Mouse (Mus musculus): ENCODE measurements around the gene Cep89. TPM values are rescaled to one million over a fixed set of nuclear protein-coding genes. Genes with fewer than 3 reads are reported as not detected.

Gene Cep89
- 29.6 and 30.5 TPM in 2 replicates for polyA plus RNA-seq (2015; fragmentation: Nextera tagmentation; extraction: Ambion mirVana)

DNA sequence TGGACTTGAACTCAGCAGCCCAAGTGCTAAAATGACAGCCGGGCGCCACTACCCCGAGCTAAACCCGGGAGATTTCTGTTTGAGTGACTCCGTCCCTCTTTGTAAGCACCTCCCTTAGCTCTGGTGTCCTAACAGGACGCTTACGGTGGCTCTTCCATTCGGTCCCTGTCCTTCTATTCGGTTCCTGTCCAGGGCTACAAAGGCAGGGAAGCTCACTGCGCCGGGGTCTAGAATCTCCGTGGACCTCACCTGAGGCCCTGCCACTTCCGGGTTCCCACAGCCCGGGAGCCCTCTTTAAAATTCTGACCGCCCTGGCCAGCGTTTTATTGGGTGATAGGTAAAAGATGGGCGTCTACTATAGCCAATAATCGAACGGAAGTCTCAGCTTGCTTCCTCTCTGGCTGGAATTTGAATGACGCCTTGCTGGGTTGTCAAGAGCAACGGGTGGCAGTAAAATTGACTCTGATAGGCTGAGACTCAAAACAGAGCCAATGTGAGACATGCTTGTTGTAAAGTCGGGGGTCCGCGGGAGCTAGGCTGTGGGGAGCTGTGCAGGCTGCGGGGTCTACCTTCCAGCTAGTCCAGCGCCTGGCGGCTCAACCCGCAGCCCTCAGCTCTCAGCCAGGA is at the start of gene Cep89, which contains the start of gene Faap24:
TSS of gene Cep89 (plus strand) at position 494 of the 627 bp plus-strand sequence.
TSS of gene Faap24 (minus strand) at position 295 of the 627 bp plus-strand sequence.
- peak within 1 kb of the TSS; percentile 77 for H3K4me2 ChIP-seq
- H3K9ac ChIP-seq: peak within 1 kb of the TSS; percentile 75
- peak; percentile 99 for ATAC-seq (ENCODE audit: low FRiP score)
- peaks cover 45% of the 10 kb centered on the region for H3K36me3 ChIP-seq
- peaks cover 24% of the 10 kb centered on the region for H3K4me1 ChIP-seq (replicated peaks)
- WGBS: under 1% methylated on average over 28 of the region's 28 CpGs
- no peaks in the 10 kb centered on the region for H3K9me3 ChIP-seq
- H3K4me3 ChIP-seq: peak within 1 kb of the TSS; percentile 69
- H3K27me3 ChIP-seq: no peaks in the 10 kb centered on the region
- H3K27ac ChIP-seq: peak within 1 kb of the TSS; percentile 62

GRCm38 (mm10) chr7:35347918-35348700 is 48.7 kb upstream of the Cep89 start:
- H3K4me3 ChIP-seq: no peak overlapping the region
- H3K9me3 ChIP-seq: no peaks in the 10 kb centered on the region
- no peaks in the 10 kb centered on the region for H3K4me1 ChIP-seq (replicated peaks)
- H3K27me3 ChIP-seq: no peaks in the 10 kb centered on the region
- WGBS: 81% methylated on average over 17 of the region's 18 CpGs
- H3K36me3 ChIP-seq: no peaks in the 10 kb centered on the region
- no peak overlapping the region for H3K4me2 ChIP-seq
- no peak for ATAC-seq (ENCODE audit: low FRiP score)
- no peak overlapping the region for H3K27ac ChIP-seq
- H3K9ac ChIP-seq: no peak overlapping the region

- no peaks in the 10 kb centered on the region for H3K36me3 ChIP-seq
- H3K4me3 ChIP-seq: no peak overlapping the region
- no peaks in the 10 kb centered on the region for H3K9me3 ChIP-seq
- H3K27me3 ChIP-seq: no peaks in the 10 kb centered on the region
- 86% methylated on average over 4 of the region's 4 CpGs for WGBS
- no peak for ATAC-seq (ENCODE audit: low FRiP score)
- H3K9ac ChIP-seq: no peak overlapping the region
- H3K27ac ChIP-seq: no peak overlapping the region
- H3K4me2 ChIP-seq: no peak overlapping the region
- no peaks in the 10 kb centered on the region for H3K4me1 ChIP-seq (replicated peaks)
Observed at GRCm38 (mm10) chr7:35349022-35349421, 47.8 kb upstream of the Cep89 start.

- H3K9ac ChIP-seq: no peak overlapping the region
- 93% methylated on average over 8 of the region's 8 CpGs for WGBS
Observed at GRCm38 (mm10) chr7:35349886-35350684, 46.8 kb upstream of the Cep89 start.

DNA sequence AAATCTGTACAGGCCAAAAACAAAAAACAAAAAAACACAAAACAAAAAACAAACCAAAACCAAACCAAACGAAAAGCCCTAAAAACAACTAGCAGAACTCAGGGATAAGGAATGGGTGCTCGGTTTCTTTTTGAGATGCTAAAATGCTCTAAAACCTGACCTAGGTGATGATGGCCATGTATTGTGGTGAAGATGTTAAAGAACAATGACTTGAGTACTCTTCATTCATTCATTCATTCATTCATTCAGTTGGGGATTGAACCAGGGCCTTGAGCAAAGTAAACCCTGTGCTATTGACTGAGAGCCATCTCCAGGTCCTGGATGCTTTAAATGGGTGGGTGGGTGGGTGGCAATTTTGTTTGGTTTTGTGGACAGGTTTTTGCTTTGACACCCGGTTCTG is 45.7 kb upstream of the Cep89 start:
- Histone ChIP-seq H3K27me3 (no peaks in the 10 kb centered on the region), H3K4me2 (no peak overlapping the region), H3K9ac (no peak overlapping the region), H3K27ac (no peak overlapping the region), H3K36me3 (no peaks in the 10 kb centered on the region), H3K9me3 (no peaks in the 10 kb centered on the region), H3K4me1 (replicated peaks) (no peaks in the 10 kb centered on the region), H3K4me3 (no peak overlapping the region)
- ATAC-seq (ENCODE audit: low FRiP score): no peak
- 91% methylated on average over 3 of the region's 3 CpGs for WGBS

More at GRCm38 (mm10) chr7:35349886-35350684, 46.8 kb upstream of the Cep89 start:
- Histone ChIP-seq H3K9me3 (no peaks in the 10 kb centered on the region), H3K4me3 (no peak overlapping the region), H3K27ac (no peak overlapping the region), H3K27me3 (no peaks in the 10 kb centered on the region), H3K4me1 (replicated peaks) (no peaks in the 10 kb centered on the region), H3K36me3 (no peaks in the 10 kb centered on the region), H3K4me2 (no peak overlapping the region)
- ATAC-seq (ENCODE audit: low FRiP score): no peak

GRCm38 (mm10) chr7:35353306-35353705 is 43.5 kb upstream of the Cep89 start:
- Histone ChIP-seq H3K4me3 (no peak overlapping the region), H3K9me3 (no peaks in the 10 kb centered on the region), H3K27ac (no peak overlapping the region), H3K4me1 (replicated peaks) (no peaks in the 10 kb centered on the region), H3K27me3 (no peaks in the 10 kb centered on the region), H3K9ac (no peak overlapping the region), H3K36me3 (no peaks in the 10 kb centered on the region), H3K4me2 (no peak overlapping the region)
- ATAC-seq (ENCODE audit: low FRiP score): no peak
- 92% methylated on average over 15 of the region's 15 CpGs for WGBS

- no peak overlapping the region for H3K9ac ChIP-seq
Observed at GRCm38 (mm10) chr7:35355303-35355872, 41.4 kb upstream of the Cep89 start.

GRCm38 (mm10) chr7:35357621-35358020 is 39.2 kb upstream of the Cep89 start:
- Histone ChIP-seq H3K9me3 (no peaks in the 10 kb centered on the region), H3K9ac (no peak overlapping the region), H3K27me3 (no peaks in the 10 kb centered on the region), H3K4me1 (replicated peaks) (no peaks in the 10 kb centered on the region), H3K4me3 (no peak overlapping the region), H3K27ac (no peak overlapping the region), H3K4me2 (no peak overlapping the region), H3K36me3 (no peaks in the 10 kb centered on the region)
- 89% methylated on average over 12 of the region's 12 CpGs for WGBS
- ATAC-seq (ENCODE audit: low FRiP score): no peak

More at GRCm38 (mm10) chr7:35355303-35355872, 41.4 kb upstream of the Cep89 start:
- no peak for ATAC-seq (ENCODE audit: low FRiP score)
- Histone ChIP-seq H3K4me3 (no peak overlapping the region), H3K36me3 (no peaks in the 10 kb centered on the region), H3K27me3 (no peaks in the 10 kb centered on the region), H3K4me1 (replicated peaks) (no peaks in the 10 kb centered on the region), H3K27ac (no peak overlapping the region), H3K9me3 (no peaks in the 10 kb centered on the region), H3K4me2 (no peak overlapping the region)
- WGBS: 87% methylated on average over 5 of the region's 5 CpGs

- Histone ChIP-seq H3K9ac (no peak overlapping the region), H3K9me3 (no peaks in the 10 kb centered on the region), H3K4me3 (no peak overlapping the region), H3K36me3 (no peaks in the 10 kb centered on the region), H3K4me1 (replicated peaks) (no peaks in the 10 kb centered on the region), H3K27ac (no peak overlapping the region), H3K27me3 (no peaks in the 10 kb centered on the region), H3K4me2 (no peak overlapping the region)
- no peak for ATAC-seq (ENCODE audit: low FRiP score)
- 75% methylated on average over 5 of the region's 5 CpGs for WGBS
Observed at GRCm38 (mm10) chr7:35362253-35362652, 34.6 kb upstream of the Cep89 start.

GRCm38 (mm10) chr7:35362868-35363267 is 34.0 kb upstream of the Cep89 start:
- Histone ChIP-seq H3K9ac (no peak overlapping the region), H3K27ac (no peak overlapping the region), H3K4me2 (no peak overlapping the region), H3K4me1 (replicated peaks) (no peaks in the 10 kb centered on the region), H3K9me3 (no peaks in the 10 kb centered on the region), H3K27me3 (no peaks in the 10 kb centered on the region), H3K36me3 (no peaks in the 10 kb centered on the region), H3K4me3 (no peak overlapping the region)
- no peak for ATAC-seq (ENCODE audit: low FRiP score)
- WGBS: 82% methylated on average over 5 of the region's 5 CpGs

- WGBS: 77% methylated on average over 12 of the region's 12 CpGs
Observed at GRCm38 (mm10) chr7:35365161-35365910, 31.5 kb upstream of the Cep89 start.

More at GRCm38 (mm10) chr7:35365161-35365910, 31.5 kb upstream of the Cep89 start:
- H3K4me1 ChIP-seq (replicated peaks): no peaks in the 10 kb centered on the region
- no peaks in the 10 kb centered on the region for H3K27me3 ChIP-seq
- ATAC-seq (ENCODE audit: low FRiP score): no peak
- H3K9ac ChIP-seq: no peak overlapping the region
- no peak overlapping the region for H3K4me2 ChIP-seq
- no peaks in the 10 kb centered on the region for H3K9me3 ChIP-seq
- H3K36me3 ChIP-seq: no peaks in the 10 kb centered on the region
- H3K27ac ChIP-seq: no peak overlapping the region
- H3K4me3 ChIP-seq: no peak overlapping the region
